Mouse (Mus musculus) hematopoietic stem cell, adult 5-6 weeks (primary cell): ENCODE data around the gene Asb15. TPM values are rescaled to one million over a fixed set of nuclear protein-coding genes. Genes with fewer than 3 reads are reported as not detected.

Experiments used
- ATAC-seq, 2 experiments: fragments of 125-278 bp in 1 of 2; replicated peaks in 1 of 2; 2 replicates each; pipeline ENCODE4 v1.8.0; 2016 to 2017; ENCODE audit warnings: inconsistent platforms in 2 of 2, mild to moderate bottlenecking in 2 of 2, moderate number of reproducible peaks in 2 of 2, low read depth in 1 of 2, moderate TSS enrichment in 1 of 2; ENCODE audit not compliant: low FRiP score in 2 of 2, poor library complexity in 2 of 2, severe bottlenecking in 2 of 2, insufficient read depth in 1 of 2, low TSS enrichment in 1 of 2
- total RNA-seq: library from RNA; stranded (forward); fragments of 172-1452, 232-1000 nt; gene quantifications from 2 replicates; pipeline ENCODE4 v1.2.3, GENCODE M21; 2017

Asb15 gene
- total RNA-seq, 1 experiment from 2014 or later: not detected

DNA sequence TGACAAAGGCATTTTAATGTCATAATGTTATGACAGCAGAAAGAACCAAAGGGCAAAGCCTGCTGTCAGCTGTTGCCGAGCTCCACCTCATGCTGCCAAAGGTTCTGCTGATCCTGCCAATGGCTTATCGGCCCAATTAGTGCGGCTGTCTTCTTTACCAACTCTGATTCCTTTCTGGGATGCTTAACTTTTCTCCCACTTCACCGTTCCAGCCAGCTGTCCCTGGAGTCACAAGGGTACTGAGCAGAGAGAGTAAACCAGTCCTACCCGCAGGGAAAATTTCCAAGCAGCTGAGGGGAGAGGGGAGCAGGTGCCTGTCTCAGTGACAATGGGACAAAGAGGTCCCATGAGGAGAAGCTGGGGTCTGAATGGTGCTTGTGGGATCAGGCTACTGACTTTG, 71.7 kb downstream of the Asb15 start:
- no peak for ATAC-seq

DNA sequence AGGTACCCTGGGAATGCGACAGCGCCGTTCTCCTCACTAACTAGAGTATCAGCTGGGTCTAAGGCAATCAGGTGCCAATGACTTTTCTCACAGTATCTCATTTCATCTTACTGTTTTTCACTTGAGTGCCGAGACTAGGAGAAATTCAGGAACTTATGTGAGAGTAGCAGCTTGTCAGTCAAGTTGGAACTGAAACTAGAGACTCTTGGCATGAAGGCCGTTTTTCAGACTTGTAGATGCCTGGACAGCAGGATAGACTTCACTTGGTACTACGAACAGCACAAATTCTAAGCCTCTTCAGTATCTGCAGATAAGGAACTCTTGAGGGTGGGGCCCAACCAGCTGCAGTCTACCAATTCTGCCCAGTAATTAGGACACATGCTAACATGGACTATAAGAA, 72.2 kb downstream of the Asb15 start:
- ATAC-seq: no peak

DNA sequence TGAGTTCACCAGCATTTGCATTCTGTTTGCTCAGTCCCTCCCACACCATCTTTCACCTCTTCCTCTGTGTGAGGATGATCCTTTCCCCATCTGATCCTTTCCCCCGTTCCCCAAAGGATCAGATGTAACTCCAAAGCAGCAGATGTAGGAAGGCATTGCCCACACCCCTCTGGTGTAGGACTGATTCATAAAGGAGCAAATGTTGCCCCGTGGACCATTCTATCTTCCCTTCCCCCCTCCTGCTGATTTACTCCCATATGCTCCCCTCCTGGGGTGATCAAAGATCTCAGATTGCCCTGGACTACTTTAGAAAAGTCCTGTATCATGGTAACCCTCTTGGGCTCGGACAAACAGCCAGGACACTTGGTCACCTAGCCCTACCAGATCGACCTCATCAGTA, 72.8 kb downstream of the Asb15 start:
- no peak for ATAC-seq

GRCm38 (mm10) chr6:24601668-24602067, 73.7 kb downstream of the Asb15 start:
- ATAC-seq: no peak

GRCm38 (mm10) chr6:24602351-24602750, 74.4 kb downstream of the Asb15 start:
- ATAC-seq: no peak

DNA sequence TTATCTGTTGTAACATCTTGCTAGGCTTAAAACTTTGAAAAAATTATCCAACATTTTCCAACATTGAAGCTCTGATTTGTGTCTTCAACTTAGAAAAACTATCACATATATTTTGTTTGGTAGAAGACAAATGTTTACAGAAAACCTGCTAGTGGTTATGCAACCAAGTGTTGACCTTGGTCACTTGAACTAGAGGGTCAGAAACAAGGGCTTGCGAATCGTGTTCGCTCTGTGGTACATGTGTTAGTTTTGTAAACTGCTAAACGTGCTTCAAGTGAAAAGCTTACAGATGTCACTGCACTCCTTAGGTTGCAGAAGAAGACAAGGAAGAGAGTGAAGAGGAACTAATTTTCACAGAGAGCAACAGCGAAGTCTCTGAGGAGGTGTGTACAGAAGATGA, 75.0 kb downstream of the Asb15 start:
- ATAC-seq: no peak

GRCm38 (mm10) chr6:24604289-24604688, 76.3 kb downstream of the Asb15 start:
- no peak for ATAC-seq

DNA sequence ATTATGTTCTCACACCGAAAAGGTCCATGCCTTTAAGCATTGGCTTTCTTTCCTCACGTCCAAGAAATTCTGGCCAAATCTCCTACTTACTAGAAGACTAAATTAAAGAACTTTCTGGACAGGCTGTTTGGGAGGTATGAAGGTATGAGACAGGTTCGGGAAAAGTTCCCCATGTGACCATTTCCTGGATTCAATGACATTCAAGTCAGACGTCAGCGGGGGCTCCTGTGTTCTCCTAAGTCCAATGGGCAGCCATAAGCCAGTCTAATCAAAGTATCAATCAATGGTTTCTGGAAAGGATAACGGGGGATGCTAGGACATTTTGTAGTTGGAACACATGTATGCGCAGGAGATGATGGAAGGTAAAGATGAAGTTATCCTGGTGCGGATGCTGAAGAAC, 77.7 kb downstream of the Asb15 start:
- no peak for ATAC-seq

GRCm38 (mm10) chr6:24606512-24606911, 78.6 kb downstream of the Asb15 start:
- no peak for ATAC-seq

GRCm38 (mm10) chr6:24607531-24607930, 79.6 kb downstream of the Asb15 start:
- no peak for ATAC-seq

- no peak for ATAC-seq
Measured at GRCm38 (mm10) chr6:24608129-24608528, 80.2 kb downstream of the Asb15 start.

GRCm38 (mm10) chr6:24608682-24609081, 80.7 kb downstream of the Asb15 start:
- ATAC-seq: no peak

GRCm38 (mm10) chr6:24609531-24609930, 81.6 kb downstream of the Asb15 start:
- no peak for ATAC-seq

- ATAC-seq: no peak
Measured at GRCm38 (mm10) chr6:24610358-24610757, 82.4 kb downstream of the Asb15 start.

DNA sequence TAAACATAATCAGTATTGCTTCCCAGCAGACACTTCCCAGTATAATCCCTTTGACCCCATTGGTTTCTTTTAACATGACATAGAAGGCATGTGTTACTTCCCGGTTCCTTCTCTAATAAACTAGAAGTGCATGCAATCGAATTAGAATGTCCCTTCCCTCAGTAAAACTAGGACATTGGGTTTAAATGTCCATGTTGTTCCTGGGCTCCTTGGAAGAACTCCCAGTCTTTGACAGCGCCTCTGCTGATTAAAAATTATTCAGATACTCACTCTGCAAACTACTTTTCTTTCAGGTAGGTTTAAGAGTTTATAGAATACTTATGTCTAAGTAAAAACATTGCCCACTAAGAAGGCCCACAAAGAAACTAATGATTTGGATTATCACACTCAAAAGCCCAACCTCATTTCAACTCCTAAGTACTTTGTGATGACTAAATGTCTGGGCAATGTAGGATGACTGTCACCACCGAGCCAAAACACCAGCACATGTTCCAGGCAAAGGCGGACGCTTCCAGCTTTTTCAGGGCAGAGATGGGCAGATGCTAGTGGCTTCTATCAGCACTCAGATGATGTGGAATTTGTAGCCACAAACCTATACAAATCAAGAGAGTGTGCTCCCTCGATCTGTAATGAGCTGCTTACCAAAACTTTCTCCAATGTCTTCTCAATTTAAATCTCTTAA, 84.3 kb downstream of the Asb15 start:
- ATAC-seq: no peak

DNA sequence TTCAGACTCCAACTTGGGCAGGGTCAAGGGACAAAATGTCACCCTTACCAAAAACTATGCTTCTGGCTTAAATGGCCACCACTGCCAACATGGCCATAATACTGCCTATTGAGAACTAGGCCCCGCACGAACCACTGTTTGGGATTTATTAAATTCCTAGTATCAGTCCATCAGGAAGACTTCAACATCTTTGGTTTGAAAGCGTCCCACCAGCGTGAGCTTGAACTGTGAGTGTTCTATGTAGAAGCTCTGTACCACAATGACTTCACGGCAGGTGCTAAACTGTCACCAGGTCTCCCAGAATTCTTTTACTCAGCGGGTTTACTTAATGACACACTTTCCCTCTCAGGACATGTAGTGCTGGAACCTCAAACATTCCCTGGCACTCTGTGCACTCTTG, 85.4 kb downstream of the Asb15 start:
- ATAC-seq: no peak

GRCm38 (mm10) chr6:24613918-24614317, 86.0 kb downstream of the Asb15 start:
- ATAC-seq: no peak

- ATAC-seq: no peak
Measured at GRCm38 (mm10) chr6:24616746-24617145, 88.8 kb downstream of the Asb15 start.

GRCm38 (mm10) chr6:24619285-24620045, 91.5 kb downstream of the Asb15 start:
- no peak for ATAC-seq
